Mouse (Mus musculus) lung, adult 2 months (tissue): ENCODE results near the gene Rhox7a.

Experiments used
- CTCF ChIP-seq: fragments of 200-500 bp; IDR thresholded peaks from 2 replicates; pipeline ENCODE4 v1.5.1; 2011; ENCODE audit warnings: mild to moderate bottlenecking, low read length, control low read depth; ENCODE audit not compliant: insufficient read depth
- POLR2A ChIP-seq: fragments of 200-500 bp; IDR thresholded peaks from 2 replicates; pipeline ENCODE4 v1.6.1; 2011; ENCODE audit warnings: low read depth, mild to moderate bottlenecking, control low read depth, low read length, borderline replicate concordance; ENCODE audit errors: extremely low read depth

DNA sequence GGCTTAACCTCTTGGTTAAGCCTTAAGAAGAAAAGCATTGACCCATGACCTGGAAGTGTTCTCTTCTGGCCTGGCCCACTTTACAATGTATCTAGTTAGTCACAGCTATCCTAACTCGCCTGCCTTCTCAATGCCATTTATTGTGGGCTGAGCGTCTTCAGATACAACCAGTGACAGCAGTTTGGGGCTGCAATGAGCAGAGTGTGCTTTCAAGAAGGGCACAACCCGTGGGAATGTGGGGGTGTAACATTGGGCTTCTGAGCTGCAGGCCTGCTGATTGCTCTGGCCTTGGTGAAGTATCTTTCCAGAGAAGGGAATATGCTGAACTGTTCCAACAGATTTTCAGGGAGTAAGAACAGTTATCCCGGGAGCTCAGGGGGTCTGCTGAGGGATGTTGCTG lies 47.4 kb downstream of the Rhox7a start, which contains the start of gene Rhox8:
- TF ChIP-seq POLR2A, result no peak
- TF ChIP-seq CTCF, result no peak
